Mouse (Mus musculus) adrenal gland, postnatal 10 days (tissue): Measurements from ENCODE around the gene Hist1h2ae. TPM values are rescaled to one million over a fixed set of nuclear protein-coding genes. Genes with fewer than 3 reads are reported as not detected.
"Not testable (repeated sequence)": the region's sequence is repeated elsewhere in the genome, so short reads cannot be mapped to it uniquely, and the experiment has no call there.

ENCODE experiments used
- DNase-seq: peaks from one replicate; pipeline ENCODE4 v3.0.0; 2021; ENCODE audit warnings: mixed read lengths
- total RNA-seq, 2 experiments: library from RNA; stranded (reverse); gene quantifications; 2 replicates each; pipeline ENCODE4 v1.2.3; 2021

Gene Hist1h2ae
- total RNA-seq, 2 experiments from 2014 or later, result 54.9 to 55.0 TPM

- DNase-seq, result no peak
These were observed 29.5 kb downstream of the Hist1h2ae start for GRCm38 (mm10) chr13:23541497-23541896.

- not testable (repeated sequence) for DNase-seq
These were observed 31.2 kb downstream of the Hist1h2ae start for GRCm38 (mm10) chr13:23539821-23540220.

GRCm38 (mm10) chr13:23538249-23538648 is 32.8 kb downstream of the Hist1h2ae start:
- no peak for DNase-seq

- no peak for DNase-seq
These were observed 33.9 kb downstream of the Hist1h2ae start for GRCm38 (mm10) chr13:23537006-23537710.

GRCm38 (mm10) chr13:23536076-23536822 is 34.8 kb downstream of the Hist1h2ae start:
- no peak for DNase-seq

GRCm38 (mm10) chr13:23535137-23536075 is 35.6 kb downstream of the Hist1h2ae start, which contains the start of gene Hist1h3g:
TSS of gene Hist1h3g (plus strand) at chr13:23535422.
- peak; percentile 90 for DNase-seq

- DNase-seq, result peak; percentile 47
These were observed 36.5 kb downstream of the Hist1h2ae start for GRCm38 (mm10) chr13:23534368-23535131.

- DNase-seq, result peak; percentile 73
These were observed 37.3 kb downstream of the Hist1h2ae start, which contains the start of gene Hist1h2af for GRCm38 (mm10) chr13:23533560-23534367. TSS of gene Hist1h2af (plus strand) at chr13:23533906.

GRCm38 (mm10) chr13:23532262-23533075 is 38.6 kb downstream of the Hist1h2ae start:
- DNase-seq, result no peak

- peak; percentile 97 for DNase-seq
These were observed 39.8 kb downstream of the Hist1h2ae start, which contains the start of gene Hist1h4h for GRCm38 (mm10) chr13:23530901-23531875. TSS of gene Hist1h4h (plus strand) at chr13:23531050.

GRCm38 (mm10) chr13:23530181-23530900 is 40.7 kb downstream of the Hist1h2ae start:
- peak; percentile 74 for DNase-seq

GRCm38 (mm10) chr13:23529480-23530165 is 41.4 kb downstream of the Hist1h2ae start:
- DNase-seq, result no peak

GRCm38 (mm10) chr13:23529005-23529404 is 42.0 kb downstream of the Hist1h2ae start:
- no peak for DNase-seq

GRCm38 (mm10) chr13:23526312-23526711 is 44.7 kb downstream of the Hist1h2ae start:
- peak; percentile 96 for DNase-seq

- no peak for DNase-seq
These were observed 45.1 kb downstream of the Hist1h2ae start for GRCm38 (mm10) chr13:23525901-23526300.

- DNase-seq, result peak; percentile 84
These were observed 46.4 kb downstream of the Hist1h2ae start for GRCm38 (mm10) chr13:23524654-23525053.

GRCm38 (mm10) chr13:23523976-23524375 is 47.0 kb downstream of the Hist1h2ae start:
- DNase-seq, result no peak
